Mouse (Mus musculus): ENCODE results near the gene Ralgps2. TPM values are rescaled to one million over a fixed set of nuclear protein-coding genes. Genes with fewer than 3 reads are reported as not detected.

The Ralgps2 gene
- polyA plus RNA-seq, 1 experiment = 29.1 TPM

DNA sequence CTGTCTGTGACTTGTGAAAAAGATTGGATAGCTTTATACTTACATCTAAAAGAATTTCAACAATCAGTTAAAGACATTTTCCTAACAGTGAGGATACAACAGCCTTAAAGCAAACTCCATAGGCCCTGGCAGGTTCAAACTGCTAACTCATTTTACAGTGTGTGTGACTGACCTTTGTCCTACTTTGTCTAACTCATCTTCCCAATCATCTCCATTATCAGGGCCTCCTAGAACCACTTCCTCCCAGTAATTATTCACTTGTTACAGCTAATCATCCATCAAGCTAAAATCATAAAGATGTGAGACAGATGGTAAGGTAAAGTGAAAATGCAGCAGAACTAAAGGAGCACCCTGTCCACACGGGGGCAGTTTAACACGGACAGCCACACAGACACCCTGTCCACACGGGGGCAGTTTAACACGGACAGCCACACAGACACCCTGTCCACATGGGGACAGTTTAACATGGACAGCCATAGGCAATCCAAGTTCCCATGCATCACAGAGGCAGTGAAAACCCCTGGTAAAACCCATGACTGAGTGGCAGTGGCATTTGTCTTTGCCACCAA lies 77.9 kb downstream of the Ralgps2 start:
- peaks cover 7% of the 10 kb centered on the region for H3K36me3 ChIP-seq (ENCODE audit: control insufficient read depth, insufficient read depth, low read length)
- no peak for DNase-seq (ENCODE audit: low read depth in 1 of 2, low spot score in 2 of 2)
- H3K27me3 ChIP-seq (ENCODE audit: control insufficient read depth, insufficient read depth, low read length) = no peaks in the 10 kb centered on the region
- 20% methylated on average over 4 of the region's 4 CpGs for WGBS
- H3K27ac ChIP-seq (ENCODE audit: insufficient read depth, low read length) = no peak overlapping the region
- TF ChIP-seq CTCF (IDR thresholded peaks at IDR 0.05; ENCODE audit: extremely low read depth, insufficient read depth, insufficient read length, insufficient replicate concordance) (peak; percentile 40; the same call in 1 of the 2 replicates), POLR2A (IDR thresholded peaks at IDR 0.05; ENCODE audit: low read depth, low read length) (no peak)
- peaks cover 7% of the 10 kb centered on the region; the same call in 1 of the 2 replicates for H3K4me1 ChIP-seq (ENCODE audit: control insufficient read depth, insufficient read depth, insufficient read length)
- no peak overlapping the region for H3K4me3 ChIP-seq (ENCODE audit: extremely low read depth, insufficient read depth, insufficient read length)

DNA sequence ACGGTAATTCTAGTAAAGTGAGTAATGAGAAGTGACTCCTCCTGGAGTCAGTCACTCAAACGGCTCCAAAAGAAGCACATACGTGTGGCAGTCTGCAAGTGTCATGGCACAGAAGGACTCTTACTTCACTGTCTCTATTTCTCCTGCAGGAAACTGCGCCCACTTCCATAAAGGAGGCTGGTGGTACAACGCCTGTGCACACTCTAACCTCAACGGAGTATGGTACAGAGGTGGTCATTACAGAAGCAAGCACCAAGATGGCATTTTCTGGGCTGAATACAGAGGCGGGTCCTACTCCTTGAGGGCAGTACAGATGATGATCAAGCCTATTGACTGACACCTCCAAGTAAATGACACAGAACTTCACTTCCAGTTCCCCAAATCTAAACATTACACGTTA lies 79.2 kb downstream of the Ralgps2 start:
- no peak overlapping the region for H3K27ac ChIP-seq (ENCODE audit: insufficient read depth, low read length)
- H3K4me1 ChIP-seq (ENCODE audit: control insufficient read depth, insufficient read depth, insufficient read length) = peaks cover 7% of the 10 kb centered on the region; the same call in 1 of the 2 replicates
- H3K36me3 ChIP-seq (ENCODE audit: control insufficient read depth, insufficient read depth, low read length) = peaks cover 8% of the 10 kb centered on the region; the same call in 1 of the 2 replicates

DNA sequence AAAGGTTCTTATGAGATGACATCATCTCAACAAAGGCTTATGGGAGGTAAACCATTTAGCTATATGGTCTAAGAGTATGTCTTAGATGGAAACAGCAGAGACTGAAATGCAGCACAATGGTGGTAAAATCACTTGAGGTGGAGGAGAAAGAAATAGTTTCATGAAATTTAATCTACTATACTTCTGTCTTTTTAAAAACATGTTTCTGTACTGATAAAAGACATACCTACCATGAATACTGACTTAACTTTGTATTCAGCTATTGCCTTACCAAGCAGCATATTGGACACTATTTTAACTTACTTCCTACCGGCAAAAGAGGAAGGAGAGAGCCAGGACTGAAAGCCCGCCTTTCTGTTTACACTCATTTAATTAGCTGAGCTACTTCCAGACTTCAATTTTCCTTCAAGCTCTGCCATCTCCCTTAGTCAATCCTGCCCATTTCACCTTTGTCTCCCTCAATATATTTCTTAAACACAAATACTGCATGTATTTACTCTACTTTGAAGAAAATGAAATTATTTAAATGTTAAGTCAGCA lies 79.6 kb downstream of the Ralgps2 start:
- H3K4me3 ChIP-seq (ENCODE audit: extremely low read depth, insufficient read depth, insufficient read length) = no peak overlapping the region
- H3K36me3 ChIP-seq (ENCODE audit: control insufficient read depth, insufficient read depth, low read length) = peaks cover 6% of the 10 kb centered on the region; the same call in 1 of the 2 replicates
- no peak overlapping the region for H3K27ac ChIP-seq (ENCODE audit: insufficient read depth, low read length)
- DNase-seq (ENCODE audit: low read depth in 1 of 2, low spot score in 2 of 2) = no peak
- H3K27me3 ChIP-seq (ENCODE audit: control insufficient read depth, insufficient read depth, low read length) = no peaks in the 10 kb centered on the region
- H3K4me1 ChIP-seq (ENCODE audit: control insufficient read depth, insufficient read depth, insufficient read length) = peaks cover 7% of the 10 kb centered on the region; the same call in 1 of the 2 replicates
- 20% methylated on average over 2 of the region's 2 CpGs for WGBS
- TF ChIP-seq POLR2A (IDR thresholded peaks at IDR 0.05; ENCODE audit: low read depth, low read length) = no peak
- no peak for TF ChIP-seq CTCF (IDR thresholded peaks at IDR 0.05; ENCODE audit: extremely low read depth, insufficient read depth, insufficient read length, insufficient replicate concordance)

More for the DNA sequence above, 79.2 kb downstream of the Ralgps2 start:
- Histone ChIP-seq H3K27me3 (ENCODE audit: control insufficient read depth, insufficient read depth, low read length) (no peaks in the 10 kb centered on the region), H3K4me3 (ENCODE audit: extremely low read depth, insufficient read depth, insufficient read length) (no peak overlapping the region)
- TF ChIP-seq POLR2A (IDR thresholded peaks at IDR 0.05; ENCODE audit: low read depth, low read length) (no peak), CTCF (IDR thresholded peaks at IDR 0.05; ENCODE audit: extremely low read depth, insufficient read depth, insufficient read length, insufficient replicate concordance) (no peak)
- WGBS = 59% methylated on average over 8 of the region's 8 CpGs
- DNase-seq (ENCODE audit: low read depth in 1 of 2, low spot score in 2 of 2) = no peak

DNA sequence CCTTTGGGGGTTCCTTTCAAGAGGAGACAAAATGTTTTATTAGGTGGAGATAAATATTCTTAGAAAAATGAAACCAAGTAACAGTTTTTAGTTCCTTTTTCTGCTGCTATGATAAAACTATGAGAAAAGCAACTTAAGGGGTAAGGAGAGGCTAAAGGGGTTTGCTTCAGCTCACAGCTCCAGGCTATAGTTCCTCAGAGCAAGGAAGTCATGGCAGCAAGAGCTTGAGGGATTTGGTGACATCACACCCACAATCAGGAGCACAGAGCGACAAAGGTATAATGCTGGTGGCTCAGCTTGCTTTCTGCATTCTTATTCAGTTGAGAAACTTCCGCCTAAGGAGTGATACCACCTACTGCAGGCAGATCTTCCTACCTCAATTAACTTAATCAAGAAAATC lies 80.3 kb downstream of the Ralgps2 start:
- no peak for TF ChIP-seq CTCF (IDR thresholded peaks at IDR 0.05; ENCODE audit: extremely low read depth, insufficient read depth, insufficient read length, insufficient replicate concordance)
- Histone ChIP-seq H3K4me3 (ENCODE audit: extremely low read depth, insufficient read depth, insufficient read length) (no peak overlapping the region), H3K27ac (ENCODE audit: insufficient read depth, low read length) (no peak overlapping the region), H3K36me3 (ENCODE audit: control insufficient read depth, insufficient read depth, low read length) (peaks cover 7% of the 10 kb centered on the region), H3K27me3 (ENCODE audit: control insufficient read depth, insufficient read depth, low read length) (no peaks in the 10 kb centered on the region), H3K4me1 (ENCODE audit: control insufficient read depth, insufficient read depth, insufficient read length) (peaks cover 7% of the 10 kb centered on the region; the same call in 1 of the 2 replicates)
- DNase-seq (ENCODE audit: low read depth in 1 of 2, low spot score in 2 of 2) = no peak
- 90% methylated on average over 2 of the region's 2 CpGs for WGBS

DNA sequence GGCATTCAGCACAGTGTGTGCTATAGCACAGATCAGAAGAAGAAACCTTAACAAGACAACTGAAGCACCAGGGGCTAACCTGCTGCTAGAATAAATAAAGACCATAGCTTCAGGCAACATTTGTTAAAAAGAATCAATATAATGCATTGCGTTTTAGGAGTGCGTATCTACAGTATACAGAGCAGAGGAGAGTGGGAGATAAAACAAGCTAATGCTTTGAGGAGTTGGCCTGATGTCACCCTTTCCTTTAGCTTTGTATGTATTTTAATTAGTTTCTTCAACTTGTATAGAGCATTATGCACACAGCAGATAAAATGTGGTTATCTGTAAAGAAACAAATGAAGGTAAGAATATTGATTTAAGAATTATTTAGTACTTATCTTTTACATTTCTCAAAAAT lies 82.8 kb downstream of the Ralgps2 start:
- H3K27me3 ChIP-seq (ENCODE audit: control insufficient read depth, insufficient read depth, low read length) = no peaks in the 10 kb centered on the region
- no peak overlapping the region for H3K4me3 ChIP-seq (ENCODE audit: extremely low read depth, insufficient read depth, insufficient read length)
- peaks cover 7% of the 10 kb centered on the region; the same call in 1 of the 2 replicates for H3K4me1 ChIP-seq (ENCODE audit: control insufficient read depth, insufficient read depth, insufficient read length)
- DNase-seq (ENCODE audit: low read depth in 1 of 2, low spot score in 2 of 2) = no peak
- 89% methylated on average over 2 of the region's 2 CpGs for WGBS
- H3K36me3 ChIP-seq (ENCODE audit: control insufficient read depth, insufficient read depth, low read length) = peaks cover 10% of the 10 kb centered on the region
- TF ChIP-seq POLR2A (IDR thresholded peaks at IDR 0.05; ENCODE audit: low read depth, low read length) (no peak), CTCF (IDR thresholded peaks at IDR 0.05; ENCODE audit: extremely low read depth, insufficient read depth, insufficient read length, insufficient replicate concordance) (no peak)
- no peak overlapping the region for H3K27ac ChIP-seq (ENCODE audit: insufficient read depth, low read length)

DNA sequence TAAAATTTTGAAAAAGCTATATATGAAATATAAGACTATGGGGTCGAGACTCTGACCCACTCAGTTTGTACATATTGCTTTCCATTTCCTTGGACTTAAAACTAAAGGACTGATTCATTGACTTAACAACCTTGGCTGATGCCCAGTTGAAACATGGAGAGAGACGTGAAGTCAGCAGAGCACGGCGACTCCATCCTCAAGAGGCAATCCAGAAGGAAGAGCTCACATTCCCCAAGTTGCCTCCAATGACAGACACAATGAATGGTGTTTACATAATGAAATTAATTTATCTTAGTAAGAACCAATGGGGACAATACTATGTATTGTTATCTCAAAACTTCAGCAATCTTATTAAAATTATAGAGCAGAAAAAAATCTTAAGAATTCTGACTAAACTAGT lies 84.9 kb downstream of the Ralgps2 start:
- Histone ChIP-seq H3K36me3 (ENCODE audit: control insufficient read depth, insufficient read depth, low read length) (peaks cover 11% of the 10 kb centered on the region), H3K4me3 (ENCODE audit: extremely low read depth, insufficient read depth, insufficient read length) (no peak overlapping the region), H3K4me1 (ENCODE audit: control insufficient read depth, insufficient read depth, insufficient read length) (peaks cover 5% of the 10 kb centered on the region; the same call in 1 of the 2 replicates), H3K27ac (ENCODE audit: insufficient read depth, low read length) (no peak overlapping the region), H3K27me3 (ENCODE audit: control insufficient read depth, insufficient read depth, low read length) (no peaks in the 10 kb centered on the region)
- no peak for DNase-seq (ENCODE audit: low read depth in 1 of 2, low spot score in 2 of 2)
- whole genome bisulfite sequencing = 94% methylated on average over 4 of the region's 4 CpGs
- no peak for TF ChIP-seq POLR2A (IDR thresholded peaks at IDR 0.05; ENCODE audit: low read depth, low read length)
- TF ChIP-seq CTCF (IDR thresholded peaks at IDR 0.05; ENCODE audit: extremely low read depth, insufficient read depth, insufficient read length, insufficient replicate concordance) = no peak

DNA sequence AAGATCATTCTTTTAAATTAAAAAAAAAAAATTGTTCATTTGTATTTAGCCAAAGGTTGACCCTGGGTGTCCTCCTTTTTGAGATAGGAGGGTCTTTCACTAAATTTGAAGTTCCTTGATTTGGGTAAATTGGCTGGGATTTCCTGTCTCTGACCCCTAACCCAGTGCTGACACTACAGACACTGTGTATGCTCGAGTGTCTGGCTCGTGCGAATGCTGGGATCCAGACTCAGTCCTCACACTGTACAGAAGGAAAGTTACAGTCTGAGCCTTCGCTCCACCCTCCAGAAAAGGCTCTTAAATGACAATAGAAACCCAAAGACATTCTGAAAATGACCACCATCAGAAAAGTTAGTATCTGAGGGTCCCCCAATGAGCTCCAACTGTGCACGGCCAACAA lies 86.6 kb downstream of the Ralgps2 start:
- 96% methylated on average over 5 of the region's 5 CpGs for WGBS

More for the DNA sequence above, 86.6 kb downstream of the Ralgps2 start:
- no peaks in the 10 kb centered on the region for H3K27me3 ChIP-seq (ENCODE audit: control insufficient read depth, insufficient read depth, low read length)
- no peak overlapping the region for H3K27ac ChIP-seq (ENCODE audit: insufficient read depth, low read length)
- no peaks in the 10 kb centered on the region for H3K4me1 ChIP-seq (ENCODE audit: control insufficient read depth, insufficient read depth, insufficient read length)
- H3K4me3 ChIP-seq (ENCODE audit: extremely low read depth, insufficient read depth, insufficient read length) = no peak overlapping the region
- peaks cover 11% of the 10 kb centered on the region for H3K36me3 ChIP-seq (ENCODE audit: control insufficient read depth, insufficient read depth, low read length)
- DNase-seq (ENCODE audit: low read depth in 1 of 2, low spot score in 2 of 2) = no peak
- no peak for TF ChIP-seq POLR2A (IDR thresholded peaks at IDR 0.05; ENCODE audit: low read depth, low read length)
- no peak for TF ChIP-seq CTCF (IDR thresholded peaks at IDR 0.05; ENCODE audit: extremely low read depth, insufficient read depth, insufficient read length, insufficient replicate concordance)
